Mouse (Mus musculus): ENCODE results near the gene Gm9972.

The Gm9972 gene

GRCm38 (mm10) chr11:43035446-43035845, at the start of gene Gm9972:
TSS of gene Gm9972 (plus strand) at chr11:43035746.
- DNase-seq: no peak

GRCm38 (mm10) chr11:42999188-42999587, 36.4 kb upstream of the Gm9972 start:
- no peak for DNase-seq

- no peak for DNase-seq
Measured at GRCm38 (mm10) chr11:43011941-43012340, 23.6 kb upstream of the Gm9972 start.

GRCm38 (mm10) chr11:43012980-43013379, 22.6 kb upstream of the Gm9972 start:
- no peak for DNase-seq

- DNase-seq: no peak
Measured at GRCm38 (mm10) chr11:43023109-43023688, 12.3 kb upstream of the Gm9972 start.

GRCm38 (mm10) chr11:43029813-43030212, 5.7 kb upstream of the Gm9972 start:
- DNase-seq: no peak

- DNase-seq: no peak
Measured at GRCm38 (mm10) chr11:43032141-43032540, 3.4 kb upstream of the Gm9972 start.

- DNase-seq: peak; percentile 40
Measured at GRCm38 (mm10) chr11:43045871-43046548, 10.5 kb downstream of the Gm9972 start.

GRCm38 (mm10) chr11:43049363-43049762, 13.8 kb downstream of the Gm9972 start:
- DNase-seq: no peak

GRCm38 (mm10) chr11:43054972-43055371, 19.4 kb downstream of the Gm9972 start:
- peak; percentile 79 for DNase-seq

- no peak for DNase-seq
Measured at GRCm38 (mm10) chr11:43059437-43059970, 24.0 kb downstream of the Gm9972 start.

GRCm38 (mm10) chr11:43062286-43062685, 26.7 kb downstream of the Gm9972 start:
- no peak for DNase-seq

- no peak for DNase-seq
Measured at GRCm38 (mm10) chr11:43086309-43087050, 50.9 kb downstream of the Gm9972 start.

Measured in cerebellum, adult 9-10 months (tissue).